Mouse (Mus musculus) megakaryocyte, embryonic 14.5 days (primary cell): ENCODE measurements at regions not wholly inside any gene's neighbourhood (a gene's known extent, or its start where the extent isn't known, plus 50 kb on each side); places are given as distances from the start of the nearest gene placed in this dataset.

ENCODE experiments used
- FLI1 ChIP-seq: IDR thresholded peaks from 2 replicates; pipeline ENCODE4 v1.6.1; 2012; ENCODE audit warnings: low read length, inconsistent platforms, mixed read lengths
- GATA1 ChIP-seq: IDR thresholded peaks from 3 replicates; pipeline ENCODE4 v1.6.1; 2012; ENCODE audit warnings: mixed read lengths, low read length, inconsistent platforms, borderline replicate concordance

GRCm38 (mm10) chr12:70710311-70710710 lies 115.0 kb upstream of the Frmd6 start:
- no peak for TF ChIP-seq GATA1
- TF ChIP-seq FLI1: no peak
